Mouse (Mus musculus): ENCODE results near the gene Hdac5. TPM values are rescaled to one million over a fixed set of nuclear protein-coding genes. Genes with fewer than 3 reads are reported as not detected.

Hdac5 gene
- polyA plus RNA-seq, 1 experiment from 2014 or later = 41.1 TPM

- Histone ChIP-seq H3K36me3 (ENCODE audit: insufficient read depth) (0 out of 2 replicates have a peak, but pooled peaks cover 4% of the 10 kb centered on the region), H3K9me3 (ENCODE audit: low read depth, low read length) (no peaks in the 10 kb centered on the region), H3K4me3 (ENCODE audit: low read depth, low read length) (peak overlapping the region; percentile 54), H3K27me3 (ENCODE audit: insufficient read depth, low read length) (no peaks in the 10 kb centered on the region), H3K4me1 (ENCODE audit: insufficient read depth) (peaks cover 74% of the 10 kb centered on the region), H3K9ac (peak overlapping the region; percentile 24; the same call in 1 of the 2 replicates), H3K4me2 (peak overlapping the region; percentile 90), H3K27ac (ENCODE audit: low read depth) (peak overlapping the region; percentile 85)
- ATAC-seq (ENCODE audit: insufficient read depth) (peak; percentile 66), DNase-seq (peak; percentile 83)
- WGBS = 10% methylated on average over 12 of the region's 12 CpGs
- TF ChIP-seq CTCF (IDR thresholded peaks at IDR 0.05; ENCODE audit: low read depth) = no peak
Observed at GRCm38 (mm10) chr11:102216056-102216885, 13.7 kb downstream of the Hdac5 start.

GRCm38 (mm10) chr11:102215511-102215910, 14.5 kb downstream of the Hdac5 start:
- WGBS = 54% methylated on average over 11 of the region's 11 CpGs
- Histone ChIP-seq H3K4me2 (peak overlapping the region; percentile 90), H3K4me3 (ENCODE audit: low read depth, low read length) (peak overlapping the region; percentile 13; the same call in 1 of the 2 replicates), H3K9me3 (ENCODE audit: low read depth, low read length) (no peaks in the 10 kb centered on the region), H3K4me1 (ENCODE audit: insufficient read depth) (peaks cover 74% of the 10 kb centered on the region), H3K36me3 (ENCODE audit: insufficient read depth) (0 out of 2 replicates have a peak, but pooled peaks cover 4% of the 10 kb centered on the region), H3K9ac (peak overlapping the region; percentile 24; the same call in 1 of the 2 replicates), H3K27ac (ENCODE audit: low read depth) (peak overlapping the region; percentile 85), H3K27me3 (ENCODE audit: insufficient read depth, low read length) (no peaks in the 10 kb centered on the region)
- TF ChIP-seq CTCF (IDR thresholded peaks at IDR 0.05; ENCODE audit: low read depth) = no peak
- DNase-seq = no peak
- ATAC-seq (ENCODE audit: insufficient read depth) = no peak

DNA sequence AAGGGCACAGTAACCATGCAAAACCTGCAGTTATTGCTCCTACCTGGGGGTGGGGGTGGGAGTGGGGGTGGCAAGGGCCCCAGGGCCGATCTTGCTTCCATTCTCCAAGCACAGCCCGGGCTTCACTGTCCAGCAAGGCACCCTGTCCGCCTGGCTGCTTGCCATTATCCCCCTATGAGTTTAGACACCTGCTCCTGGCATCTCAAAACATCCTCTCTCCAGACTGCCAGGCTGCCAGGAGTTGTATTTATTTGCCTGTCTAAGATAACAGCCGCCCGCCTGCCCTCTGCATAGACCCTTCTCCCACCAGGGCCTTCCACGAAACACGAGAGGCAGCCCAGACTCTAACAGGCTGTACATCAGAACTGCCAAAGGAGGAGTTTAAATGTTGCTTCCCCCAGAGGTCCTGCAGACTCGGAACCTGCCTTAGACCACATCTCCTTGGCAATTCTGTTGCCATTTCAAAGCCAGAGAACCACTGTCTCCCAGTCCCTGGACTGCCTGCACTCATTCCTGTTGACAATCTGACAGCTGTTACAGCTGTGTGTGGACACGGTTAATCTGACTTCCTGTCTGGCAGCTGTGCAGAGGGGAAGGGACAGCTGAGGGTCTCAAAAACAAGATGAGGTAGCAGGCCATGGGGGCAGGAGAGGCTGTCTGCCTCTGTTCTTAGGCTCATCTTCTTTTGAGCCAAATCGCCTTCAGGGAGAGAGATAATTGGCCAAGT, 15.4 kb downstream of the Hdac5 start:
- DNase-seq = peak; percentile 69

DNA sequence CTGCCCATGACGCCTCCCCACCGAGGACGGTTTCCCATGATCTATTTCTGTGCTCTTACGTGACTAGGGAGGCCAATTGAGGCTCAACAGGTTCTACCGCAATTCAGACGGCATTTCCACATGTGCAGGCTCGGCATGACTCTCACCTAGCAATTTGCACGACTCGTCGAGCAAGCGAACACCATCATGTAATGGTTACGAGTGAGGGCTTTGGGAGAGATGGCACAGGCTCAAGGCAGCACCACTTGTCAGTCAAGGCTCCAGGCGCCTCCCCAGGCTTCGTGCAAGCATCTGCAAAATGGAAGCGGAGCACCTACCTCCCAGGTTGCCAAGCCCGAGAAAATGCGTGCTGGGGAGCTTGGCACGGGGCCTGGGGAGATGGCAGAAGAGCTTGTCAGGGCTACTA, 18.0 kb downstream of the Hdac5 start:
- 43% methylated on average over 18 of the region's 18 CpGs for WGBS

More for the DNA sequence above, 15.4 kb downstream of the Hdac5 start:
- Histone ChIP-seq H3K27ac (ENCODE audit: low read depth) (peak overlapping the region; percentile 85; the same call in 1 of the 2 replicates), H3K4me2 (peak overlapping the region; percentile 90; the same call in 1 of the 2 replicates), H3K4me3 (ENCODE audit: low read depth, low read length) (no peak overlapping the region), H3K36me3 (ENCODE audit: insufficient read depth) (0 out of 2 replicates have a peak, but pooled peaks cover 4% of the 10 kb centered on the region), H3K27me3 (ENCODE audit: insufficient read depth, low read length) (no peaks in the 10 kb centered on the region), H3K4me1 (ENCODE audit: insufficient read depth) (peaks cover 68% of the 10 kb centered on the region), H3K9ac (peak overlapping the region; percentile 21; the same call in 1 of the 2 replicates), H3K9me3 (ENCODE audit: low read depth, low read length) (no peaks in the 10 kb centered on the region)
- no peak for ATAC-seq (ENCODE audit: insufficient read depth)
- no peak for TF ChIP-seq CTCF (IDR thresholded peaks at IDR 0.05; ENCODE audit: low read depth)
- 23% methylated on average over 10 of the region's 10 CpGs for WGBS

DNA sequence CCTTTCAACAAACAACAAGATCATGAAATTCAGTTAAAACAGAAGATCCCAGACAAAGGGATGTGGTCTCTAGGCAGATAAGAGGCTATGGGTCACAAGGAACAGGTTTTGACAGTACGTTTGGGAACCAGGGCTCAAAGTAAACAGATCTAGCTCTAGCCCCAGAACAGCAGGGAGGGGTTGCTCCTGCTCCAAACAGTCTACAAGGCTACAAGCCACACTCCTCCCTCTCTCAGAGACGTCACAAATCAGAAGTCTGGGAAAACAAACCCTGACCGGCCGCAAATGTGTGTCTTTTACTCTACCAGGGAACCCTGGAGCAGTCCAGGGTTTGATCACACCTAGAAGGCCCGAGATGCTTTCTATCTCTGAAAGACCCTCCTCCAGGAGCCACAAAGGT, 19.0 kb downstream of the Hdac5 start:
- no peak for ATAC-seq (ENCODE audit: insufficient read depth)
- TF ChIP-seq CTCF (IDR thresholded peaks at IDR 0.05; ENCODE audit: low read depth) = no peak
- peaks cover 15% of the 10 kb centered on the region; the same call in 1 of the 2 replicates for H3K36me3 ChIP-seq (ENCODE audit: insufficient read depth)
- H3K9ac ChIP-seq = no peak overlapping the region
- H3K4me2 ChIP-seq = no peak overlapping the region
- DNase-seq = no peak
- H3K9me3 ChIP-seq (ENCODE audit: low read depth, low read length) = no peaks in the 10 kb centered on the region
- H3K27me3 ChIP-seq (ENCODE audit: insufficient read depth, low read length) = no peaks in the 10 kb centered on the region
- peaks cover 54% of the 10 kb centered on the region for H3K4me1 ChIP-seq (ENCODE audit: insufficient read depth)
- 30% methylated on average over 5 of the region's 5 CpGs for WGBS
- no peak overlapping the region for H3K27ac ChIP-seq (ENCODE audit: low read depth)
- H3K4me3 ChIP-seq (ENCODE audit: low read depth, low read length) = no peak overlapping the region

More for the DNA sequence above, 18.0 kb downstream of the Hdac5 start:
- TF ChIP-seq CTCF (IDR thresholded peaks at IDR 0.05; ENCODE audit: low read depth) = no peak
- peak; percentile 29 for DNase-seq
- Histone ChIP-seq H3K9ac (no peak overlapping the region), H3K27ac (ENCODE audit: low read depth) (no peak overlapping the region), H3K27me3 (ENCODE audit: insufficient read depth, low read length) (no peaks in the 10 kb centered on the region), H3K4me3 (ENCODE audit: low read depth, low read length) (no peak overlapping the region), H3K4me2 (no peak overlapping the region), H3K9me3 (ENCODE audit: low read depth, low read length) (no peaks in the 10 kb centered on the region), H3K4me1 (ENCODE audit: insufficient read depth) (peaks cover 60% of the 10 kb centered on the region), H3K36me3 (ENCODE audit: insufficient read depth) (0 out of 2 replicates have a peak, but pooled peaks cover 6% of the 10 kb centered on the region)
- ATAC-seq (ENCODE audit: insufficient read depth) = no peak

- H3K27ac ChIP-seq (ENCODE audit: low read depth) = no peak overlapping the region
- peaks cover 45% of the 10 kb centered on the region for H3K4me1 ChIP-seq (ENCODE audit: insufficient read depth)
- 72% methylated on average over 3 of the region's 3 CpGs for WGBS
- DNase-seq = no peak
- peaks cover 18% of the 10 kb centered on the region; the same call in 1 of the 2 replicates for H3K36me3 ChIP-seq (ENCODE audit: insufficient read depth)
- no peaks in the 10 kb centered on the region for H3K9me3 ChIP-seq (ENCODE audit: low read depth, low read length)
- no peak for ATAC-seq (ENCODE audit: insufficient read depth)
- H3K4me3 ChIP-seq (ENCODE audit: low read depth, low read length) = no peak overlapping the region
- H3K9ac ChIP-seq = no peak overlapping the region
- no peak overlapping the region for H3K4me2 ChIP-seq
- H3K27me3 ChIP-seq (ENCODE audit: insufficient read depth, low read length) = no peaks in the 10 kb centered on the region
- no peak for TF ChIP-seq CTCF (IDR thresholded peaks at IDR 0.05; ENCODE audit: low read depth)
Observed at GRCm38 (mm10) chr11:102210185-102210584, 19.8 kb downstream of the Hdac5 start.
